Comparison of ENCODE assay signal across 8 mouse cellular contexts in genomic region chr5:24586106-24586505, GRCm38 (mm10). TPM values are rescaled to one million over a fixed set of nuclear protein-coding genes. Genes with fewer than 3 reads are reported as not detected.
DNase-seq lines count a peak whose midpoint lies in the region; ATAC-seq and TF ChIP-seq lines count a peak whose summit lies in the region.

No protein-coding gene starts in this region.

- no peaks in the 10 kb centered on the region for H3K27me3 ChIP-seq in liver, adult 2 months (ENCODE audit: control insufficient read depth, insufficient read depth, low read length)
- 0 out of 2 replicates have a peak, but pooled peaks cover 3% of the 10 kb centered on the region for H3K27me3 ChIP-seq in intestine, embryonic 15.5 days (replicated peaks)
- no peaks in the 10 kb centered on the region for H3K27me3 ChIP-seq in neural tube, embryonic 12.5 days (replicated peaks)

- H3K36me3 ChIP-seq in liver, adult 2 months (ENCODE audit: control insufficient read depth, insufficient read depth, low read length), result peaks cover 3% of the 10 kb centered on the region
- peaks cover 6% of the 10 kb centered on the region for H3K36me3 ChIP-seq in intestine, embryonic 15.5 days
- peaks cover 18% of the 10 kb centered on the region; the same call in 1 of the 2 replicates for H3K36me3 ChIP-seq in neural tube, embryonic 12.5 days

- TF ChIP-seq CTCF in liver, adult 2 months (IDR thresholded peaks at IDR 0.05; ENCODE audit: low read depth, low read length), result no peak
- TF ChIP-seq CTCF in cortical plate, adult 2 months (IDR thresholded peaks at IDR 0.05; ENCODE audit: extremely low read depth, insufficient read depth, low read length), result no peak

- WGBS in liver, adult 2 months, result 11% methylated on average over 8 of the region's 8 CpGs
- WGBS in intestine, embryonic 15.5 days, result 12% methylated on average over 8 of the region's 8 CpGs
- WGBS in neural tube, embryonic 12.5 days, result 10% methylated on average over 8 of the region's 8 CpGs

- H3K79me2 ChIP-seq in liver, adult 2 months (ENCODE audit: control insufficient read depth, insufficient read depth, low read length), result peaks cover 9% of the 10 kb centered on the region; the same call in 1 of the 2 replicates

- H3K4me2 ChIP-seq in intestine, embryonic 15.5 days (replicated peaks), result peak overlapping the region; percentile 80
- H3K4me2 ChIP-seq in neural tube, embryonic 12.5 days (replicated peaks), result peak overlapping the region; percentile 89

- no peak for DNase-seq in liver, adult 2 months (ENCODE audit: extremely low read depth, low read depth, low spot score)
- DNase-seq in liver, result no peak
- DNase-seq in adrenal gland, adult 18-20 months (ENCODE audit: low spot score in 2 of 2), result no peak
- no peak for DNase-seq in adrenal gland, postnatal 10 days
- no peak for DNase-seq in cerebellum, postnatal 4 days (ENCODE audit: low spot score in 2 of 2)

- peak; percentile 29 for ATAC-seq in intestine, embryonic 15.5 days
- ATAC-seq in neural tube, embryonic 12.5 days (ENCODE audit: low FRiP score, low read depth), result peak; percentile 19; the same call in 1 of the 2 replicates

- H3K9ac ChIP-seq in liver, adult 2 months (ENCODE audit: low read depth, low read length), result peak overlapping the region; percentile 67
- H3K9ac ChIP-seq in intestine, embryonic 15.5 days, result peak overlapping the region; percentile 75
- peak overlapping the region; percentile 87 for H3K9ac ChIP-seq in neural tube, embryonic 12.5 days

- H3K4me3 ChIP-seq in liver, adult 2 months (ENCODE audit: insufficient read depth, low read depth, low read length), result peak overlapping the region; percentile 95
- H3K4me3 ChIP-seq in cortical plate, adult 2 months (ENCODE audit: insufficient read depth, low read length), result peak overlapping the region; percentile 88
- peak overlapping the region; percentile 84 for H3K4me3 ChIP-seq in intestine, embryonic 15.5 days (replicated peaks)
- H3K4me3 ChIP-seq in neural tube, embryonic 12.5 days, result peak overlapping the region; percentile 83

- H3K27ac ChIP-seq in liver, adult 2 months (replicated peaks; ENCODE audit: insufficient read depth, low read depth, low read length), result peak overlapping the region; percentile 45; the same call in 1 of the 2 replicates
- peak overlapping the region; percentile 16; the same call in 1 of the 2 replicates for H3K27ac ChIP-seq in cortical plate, adult 2 months (ENCODE audit: insufficient read depth, low read length)
- H3K27ac ChIP-seq in intestine, embryonic 15.5 days, result no peak overlapping the region
- H3K27ac ChIP-seq in neural tube, embryonic 12.5 days, result no peak overlapping the region

- peaks cover 16% of the 10 kb centered on the region; the same call in 1 of the 2 replicates for H3K4me1 ChIP-seq in liver, adult 2 months (ENCODE audit: control insufficient read depth, insufficient read depth, low read length)
- peaks cover 5% of the 10 kb centered on the region for H3K4me1 ChIP-seq in cortical plate, adult 2 months (ENCODE audit: control insufficient read depth, insufficient read depth, low read length)
- peaks cover 13% of the 10 kb centered on the region for H3K4me1 ChIP-seq in intestine, embryonic 15.5 days (replicated peaks)
- peaks cover 23% of the 10 kb centered on the region for H3K4me1 ChIP-seq in neural tube, embryonic 12.5 days

- no peaks in the 10 kb centered on the region for H3K9me3 ChIP-seq in intestine, embryonic 15.5 days
- H3K9me3 ChIP-seq in neural tube, embryonic 12.5 days, result no peaks in the 10 kb centered on the region

- no peak for TF ChIP-seq POLR2A in liver, adult 2 months (IDR thresholded peaks at IDR 0.05; ENCODE audit: extremely low read depth, insufficient read depth, low read length)
- TF ChIP-seq POLR2A in cortical plate, adult 2 months (IDR thresholded peaks at IDR 0.05; ENCODE audit: extremely low read depth, insufficient read depth, low read length), result no peak

RNA-seq across cellular contexts. Expression of gene Chpf2, which starts 0.4 kb away (rescaled TPM):
- 9.5 and 14.2 TPM in 2 replicates for total RNA-seq in liver, adult 2 months (2014; rRNA removed)
- 21.1 and 22.4 TPM in 2 replicates for polyA plus RNA-seq in liver, adult 2 months (2012; rRNA removed)
- polyA plus RNA-seq in cortical plate, adult 2 months (2012; rRNA removed), result 55.1 and 62.2 TPM in 2 replicates
- 14.7 and 16.0 TPM in 2 replicates for polyA plus RNA-seq in intestine, embryonic 15.5 days (2015; fragmentation: Nextera tagmentation; extraction: Ambion mirVana)
- polyA plus RNA-seq in neural tube, embryonic 12.5 days (2016; fragmentation: Nextera tagmentation; extraction: Ambion mirVana), result 19.8 and 21.6 TPM in 2 replicates
- 10 to 100 TPM; 34.5 to 39.7 TPM for total RNA-seq in adrenal gland, adult 18-20 months (2021)
- total RNA-seq in adrenal gland, postnatal 10 days (2021), result 10 to 100 TPM; 35.4 to 46.3 TPM

RNA-seq across cellular contexts. Expression of gene Abcf2, which starts 8.8 kb away (rescaled TPM):
- total RNA-seq in liver, adult 2 months (2014; rRNA removed), result 25.0 and 25.9 TPM in 2 replicates
- 27.1 and 31.9 TPM in 2 replicates for polyA plus RNA-seq in liver, adult 2 months (2012; rRNA removed)
- 83.6 and 87.1 TPM in 2 replicates for polyA plus RNA-seq in cortical plate, adult 2 months (2012; rRNA removed)
- 86.0 and 87.1 TPM in 2 replicates for polyA plus RNA-seq in intestine, embryonic 15.5 days (2015; fragmentation: Nextera tagmentation; extraction: Ambion mirVana)
- 114 and 123 TPM in 2 replicates for polyA plus RNA-seq in neural tube, embryonic 12.5 days (2016; fragmentation: Nextera tagmentation; extraction: Ambion mirVana)
- total RNA-seq in adrenal gland, adult 18-20 months (2021), result 10 to 100 TPM; 62.8 to 81.3 TPM
- total RNA-seq in adrenal gland, postnatal 10 days (2021), result 10 to 100 TPM; 51.0 to 53.3 TPM

RNA-seq across cellular contexts. Expression of gene 4931409K22Rik, which starts 29.5 kb away (rescaled TPM):
- not detected in 2 replicates for total RNA-seq in liver, adult 2 months (2014; rRNA removed)
- polyA plus RNA-seq in liver, adult 2 months (2012; rRNA removed), result not detected in 2 replicates
- 0.04 and 0.11 TPM in 2 replicates for polyA plus RNA-seq in cortical plate, adult 2 months (2012; rRNA removed)
- polyA plus RNA-seq in intestine, embryonic 15.5 days (2015; fragmentation: Nextera tagmentation; extraction: Ambion mirVana), result 0.05 and 0.08 TPM in 2 replicates
- 0.15 and 0.20 TPM in 2 replicates for polyA plus RNA-seq in neural tube, embryonic 12.5 days (2016; fragmentation: Nextera tagmentation; extraction: Ambion mirVana)
- total RNA-seq in adrenal gland, adult 18-20 months (2021), result not detected
- not detected for total RNA-seq in adrenal gland, postnatal 10 days (2021)

RNA-seq across cellular contexts. Expression of gene Smarcd3, which starts 38.1 kb away (rescaled TPM):
- total RNA-seq in liver, adult 2 months (2014; rRNA removed), result 0.55 and 1.3 TPM in 2 replicates
- 1.3 TPM in 2 replicates for polyA plus RNA-seq in liver, adult 2 months (2012; rRNA removed)
- polyA plus RNA-seq in cortical plate, adult 2 months (2012; rRNA removed), result 97.8 and 97.9 TPM in 2 replicates
- polyA plus RNA-seq in intestine, embryonic 15.5 days (2015; fragmentation: Nextera tagmentation; extraction: Ambion mirVana), result 15.5 and 18.4 TPM in 2 replicates
- 82.2 and 90.6 TPM in 2 replicates for polyA plus RNA-seq in neural tube, embryonic 12.5 days (2016; fragmentation: Nextera tagmentation; extraction: Ambion mirVana)
- 10 to 100 TPM; 15.2 to 17.2 TPM for total RNA-seq in adrenal gland, adult 18-20 months (2021)
- 10 to 100 TPM; 16.4 to 26.0 TPM for total RNA-seq in adrenal gland, postnatal 10 days (2021)

RNA-seq across cellular contexts. Expression of gene Asb10, which starts 45.3 kb away (rescaled TPM):
- 0.13 TPM in 1 of 2 replicates, not detected in the other for total RNA-seq in liver, adult 2 months (2014; rRNA removed)
- polyA plus RNA-seq in liver, adult 2 months (2012; rRNA removed), result 0.06 and 0.10 TPM in 2 replicates
- polyA plus RNA-seq in cortical plate, adult 2 months (2012; rRNA removed), result 0.40 and 0.42 TPM in 2 replicates
- polyA plus RNA-seq in intestine, embryonic 15.5 days (2015; fragmentation: Nextera tagmentation; extraction: Ambion mirVana), result 0.33 and 0.40 TPM in 2 replicates
- polyA plus RNA-seq in neural tube, embryonic 12.5 days (2016; fragmentation: Nextera tagmentation; extraction: Ambion mirVana), result 0.37 and 0.82 TPM in 2 replicates
- under 1 TPM in 1 of 2 experiments, not detected in 1; 0.23 TPM for total RNA-seq in adrenal gland, adult 18-20 months (2021)
- total RNA-seq in adrenal gland, postnatal 10 days (2021), result 1 to 10 TPM; 1.0 to 6.2 TPM

Comparison
In these comparisons a context has a peak if more than half of its experiments do, and no peak if none do; other contexts are left out.
1. H3K27ac ChIP-seq: peak in liver, adult 2 months (single experiment) and cortical plate, adult 2 months (single experiment); none in intestine, embryonic 15.5 days (single experiment) and neural tube, embryonic 12.5 days (single experiment).
2. Peak in every context shown above with its lines, with median percentiles within 50 percentile points of each other: H3K4me3 ChIP-seq and H3K9ac ChIP-seq.